ENCODE assay signal across 8 mouse cellular contexts in the genomic region with DNA sequence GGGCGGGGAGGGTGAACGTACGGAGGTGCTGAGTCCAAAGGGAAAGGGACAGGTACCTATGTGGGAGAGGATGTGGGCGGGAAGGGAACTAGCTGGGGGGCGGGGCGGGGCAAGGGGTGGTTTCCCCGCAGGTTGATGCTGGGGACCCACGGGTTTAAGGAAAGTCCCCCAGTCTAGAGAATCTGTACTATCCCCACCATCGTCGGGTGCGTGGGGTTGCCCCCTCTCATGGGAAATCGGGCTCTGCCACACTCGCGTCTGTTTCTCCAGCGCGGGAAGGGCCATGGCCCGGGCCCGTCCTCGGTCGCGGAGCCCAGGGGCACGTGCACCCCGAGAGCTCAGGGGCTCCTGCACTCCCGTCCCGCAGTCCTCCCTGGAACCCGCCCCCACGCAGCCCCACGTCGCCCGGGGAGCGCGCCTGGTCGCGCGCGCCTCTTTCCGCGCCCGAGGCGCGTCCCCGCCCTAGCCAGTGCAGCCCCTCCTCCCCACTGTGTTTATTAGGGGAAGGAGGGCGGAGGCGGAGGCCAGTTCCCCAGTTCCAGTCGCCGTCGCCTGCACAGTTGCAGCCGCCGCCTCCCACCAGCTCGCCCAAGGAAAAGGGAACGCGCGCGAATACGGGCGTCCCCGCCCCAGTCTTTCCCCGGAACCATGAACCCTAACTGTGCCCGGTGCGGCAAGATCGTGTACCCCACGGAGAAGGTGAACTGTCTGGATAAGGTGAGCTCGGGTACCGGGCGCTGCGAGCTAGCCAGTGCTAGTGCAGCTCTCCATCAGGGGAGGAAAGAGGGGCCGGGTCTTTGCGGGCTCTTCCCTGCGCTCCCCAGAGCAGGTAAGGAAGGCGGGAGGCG. TPM values are rescaled to one million over a fixed set of nuclear protein-coding genes. Genes with fewer than 3 reads are reported as not detected.
DNase-seq lines count a peak whose midpoint lies in the region; ATAC-seq lines count a peak whose summit lies in the region.

No protein-coding gene starts in this region.

- peak overlapping the region; percentile 89 for H3K4me2 ChIP-seq in intestine, embryonic 14.5 days (ENCODE audit: low read length)

- H3K27me3 ChIP-seq in intestine, embryonic 14.5 days (replicated peaks; ENCODE audit: control insufficient read depth, insufficient read depth, low read length): no peaks in the 10 kb centered on the region

- intact Hi-C loops in left cerebral cortex, postnatal 14 days (cut with DNase I): loop anchor here (1.0 to 5.0 kb wide), 3 partner anchors 42 to 188 kb away; partner anchors contain the start of genes Fbxo47 and Plxdc1

- no peaks in the 10 kb centered on the region for H3K36me3 ChIP-seq in intestine, embryonic 14.5 days (ENCODE audit: control insufficient read depth, insufficient read depth, low read length)

- peaks cover 32% of the 10 kb centered on the region for H3K4me1 ChIP-seq in intestine, embryonic 14.5 days (replicated peaks; ENCODE audit: control insufficient read depth, insufficient read depth, low read length)

- H3K9me3 ChIP-seq in intestine, embryonic 14.5 days (ENCODE audit: control insufficient read depth, low read length): no peaks in the 10 kb centered on the region

- ATAC-seq in intestine, embryonic 14.5 days (replicated peaks; ENCODE audit: low FRiP score, low TSS enrichment, low read depth): peak; percentile 70
- ATAC-seq in megakaryocyte progenitor cell, adult 5-6 weeks (replicated peaks; ENCODE audit: poor library complexity): peak; percentile 58

- DNase-seq in adipocyte (ENCODE audit: low spot score): peak; percentile 75
- DNase-seq in embryo, embryonic 10.5 days (ENCODE audit: low spot score): peak; percentile 86
- peak; percentile 89 for DNase-seq in gastrocnemius, postnatal 25 days
- peak; percentile 92 for DNase-seq in intestine, embryonic 14.5 days (ENCODE audit: low spot score)
- DNase-seq in left cerebral cortex, postnatal 14 days (ENCODE audit: low spot score in 2 of 2): peak; percentile 85
- peak; percentile 85 for DNase-seq in right cerebral cortex, postnatal 14 days
- DNase-seq in urinary bladder, postnatal 14 days (ENCODE audit: low spot score): peak; percentile 87

- peak overlapping the region; percentile 96 for H3K27ac ChIP-seq in intestine, embryonic 14.5 days (ENCODE audit: low read depth)

- H3K4me3 ChIP-seq in intestine, embryonic 14.5 days (ENCODE audit: low read depth, low read length): peak overlapping the region; percentile 99

- peak overlapping the region; percentile 87 for H3K9ac ChIP-seq in intestine, embryonic 14.5 days (ENCODE audit: low read length)

- 1% methylated on average over 57 of the region's 71 CpGs for WGBS in intestine, embryonic 14.5 days

RNA-seq across cellular contexts. Expression of gene Lasp1, which starts 0.6 kb away (rescaled TPM):
- 10 to 100 TPM; 18.3 to 21.9 TPM for total RNA-seq in gastrocnemius, postnatal 25 days (2021)
- 85.1 and 88.6 TPM in 2 replicates for polyA plus RNA-seq in intestine, embryonic 14.5 days (2014; fragmentation: Nextera tagmentation; extraction: Ambion mirVana)
- total RNA-seq in left cerebral cortex, postnatal 14 days (2021): 100 to 1,000 TPM; 189 to 204 TPM
- total RNA-seq in megakaryocyte progenitor cell, adult 5-6 weeks (2015): 40.1 and 47.2 TPM in 2 replicates
- 139 and 201 TPM in 2 replicates for total RNA-seq in megakaryocyte progenitor cell, adult 5-6 weeks (2017)

RNA-seq across cellular contexts. Expression of gene Rpl23, which starts 17.1 kb away (rescaled TPM):
- total RNA-seq in gastrocnemius, postnatal 25 days (2021): 100 to 1,000 TPM; 379 to 436 TPM
- polyA plus RNA-seq in intestine, embryonic 14.5 days (2014; fragmentation: Nextera tagmentation; extraction: Ambion mirVana): 752 and 786 TPM in 2 replicates
- total RNA-seq in left cerebral cortex, postnatal 14 days (2021): 100 to 1,000 TPM; 342 to 343 TPM
- total RNA-seq in megakaryocyte progenitor cell, adult 5-6 weeks (2015): 1,765 and 1,897 TPM in 2 replicates
- 1,416 and 1,747 TPM in 2 replicates for total RNA-seq in megakaryocyte progenitor cell, adult 5-6 weeks (2017)

RNA-seq across cellular contexts. Expression of gene 1700001P01Rik, which starts 23.7 kb away (rescaled TPM):
- total RNA-seq in gastrocnemius, postnatal 25 days (2021): not detected
- 0.31 TPM in 2 replicates for polyA plus RNA-seq in intestine, embryonic 14.5 days (2014; fragmentation: Nextera tagmentation; extraction: Ambion mirVana)
- 1 to 10 TPM in 1 of 2 experiments, not detected in 1; 1.0 TPM for total RNA-seq in left cerebral cortex, postnatal 14 days (2021)
- total RNA-seq in megakaryocyte progenitor cell, adult 5-6 weeks (2015): 0.64 TPM in 1 of 2 replicates, not detected in the other
- total RNA-seq in megakaryocyte progenitor cell, adult 5-6 weeks (2017): 0.30 TPM in 1 of 2 replicates, not detected in the other

RNA-seq across cellular contexts. Expression of gene Cwc25, which starts 33.0 kb away (rescaled TPM):
- total RNA-seq in gastrocnemius, postnatal 25 days (2021): 1 to 10 TPM; 4.9 to 6.4 TPM
- 10.5 and 11.8 TPM in 2 replicates for polyA plus RNA-seq in intestine, embryonic 14.5 days (2014; fragmentation: Nextera tagmentation; extraction: Ambion mirVana)
- 10 to 100 TPM; 20.3 to 21.3 TPM for total RNA-seq in left cerebral cortex, postnatal 14 days (2021)
- total RNA-seq in megakaryocyte progenitor cell, adult 5-6 weeks (2015): 8.8 and 9.3 TPM in 2 replicates
- total RNA-seq in megakaryocyte progenitor cell, adult 5-6 weeks (2017): 16.7 and 19.2 TPM in 2 replicates

RNA-seq across cellular contexts. Expression of gene B230217C12Rik, which starts 41.2 kb away (rescaled TPM):
- total RNA-seq in gastrocnemius, postnatal 25 days (2021): under 1 TPM; 0.48 to 0.67 TPM
- polyA plus RNA-seq in intestine, embryonic 14.5 days (2014; fragmentation: Nextera tagmentation; extraction: Ambion mirVana): 8.1 and 9.5 TPM in 2 replicates
- 10 to 100 TPM; 48.5 to 52.8 TPM for total RNA-seq in left cerebral cortex, postnatal 14 days (2021)
- 2.1 and 3.8 TPM in 2 replicates for total RNA-seq in megakaryocyte progenitor cell, adult 5-6 weeks (2015)
- total RNA-seq in megakaryocyte progenitor cell, adult 5-6 weeks (2017): 0.17 TPM in 2 replicates

Comparison
In these comparisons a context has a peak if more than half of its experiments do, and no peak if none do; other contexts are left out.
1. Peak in every context shown above with its lines: DNase-seq, ATAC-seq, H3K4me3 ChIP-seq and H3K27ac ChIP-seq.